Mouse (Mus musculus): ENCODE measurements around the gene Btbd35f13. TPM values are rescaled to one million over a fixed set of nuclear protein-coding genes. Genes with fewer than 3 reads are reported as not detected.
"Not testable (repeated sequence)": the region's sequence is repeated elsewhere in the genome, so short reads cannot be mapped to it uniquely, and the experiment has no call there.

The Btbd35f13 gene
- polyA plus RNA-seq (2012; ENCODE audit: insufficient read depth, low replicate concordance) = not detected in 2 replicates

DNA sequence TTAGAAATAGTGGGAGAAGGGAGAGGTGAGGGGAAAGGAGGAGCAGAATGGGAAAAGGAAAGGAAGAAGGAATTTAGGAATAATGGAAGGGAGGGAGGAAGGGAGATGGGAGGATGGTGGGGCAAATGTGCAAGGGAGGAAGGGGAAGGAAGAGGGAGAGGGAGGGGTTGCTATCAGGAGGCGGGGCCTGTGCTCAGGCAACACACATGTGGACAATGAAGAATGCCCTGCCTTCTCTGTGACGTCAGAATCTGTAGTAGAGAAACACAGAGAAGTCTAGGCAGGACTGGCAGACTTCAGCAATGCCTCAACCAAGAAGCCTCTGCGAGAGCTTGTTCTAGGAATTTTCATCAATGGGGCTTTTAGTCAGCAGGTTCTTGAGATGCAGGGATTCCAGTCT, at the start of gene Btbd35f13:
Gene Btbd35f13 (plus strand): TSS at position 301 of the 400 bp plus-strand sequence.
- not testable (repeated sequence) for H3K9me3 ChIP-seq; H3K4me1 ChIP-seq; H3K27me3 ChIP-seq (replicated peaks); H3K36me3 ChIP-seq (replicated peaks; ENCODE audit: low read length); H3K4me3 ChIP-seq (replicated peaks)

DNA sequence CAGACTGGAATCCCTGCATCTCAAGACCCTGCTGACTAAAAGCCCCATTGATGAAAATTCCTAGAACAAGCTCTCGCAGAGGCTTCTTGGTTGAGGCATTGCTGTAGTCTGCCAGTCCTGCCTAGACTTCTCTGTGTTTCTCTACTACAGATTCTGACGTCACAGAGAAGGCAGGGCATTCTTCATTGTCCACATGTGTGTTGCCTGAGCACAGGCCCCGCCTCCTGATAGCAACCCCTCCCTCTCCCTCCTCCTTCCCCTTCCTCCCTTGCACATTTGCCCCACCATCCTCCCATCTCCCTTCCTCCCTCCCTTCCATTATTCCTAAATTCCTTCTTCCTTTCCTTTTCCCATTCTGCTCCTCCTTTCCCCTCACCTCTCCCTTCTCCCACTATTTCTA, 45.3 kb downstream of the Btbd35f13 start, which contains the start of gene Btbd35f14:
Gene Btbd35f14 (minus strand): TSS at position 101 of the 400 bp plus-strand sequence.
- H3K27me3 ChIP-seq (replicated peaks); H3K36me3 ChIP-seq (replicated peaks; ENCODE audit: low read length); H3K4me1 ChIP-seq; H3K4me3 ChIP-seq (replicated peaks); H3K9me3 ChIP-seq: not testable (repeated sequence)

Other genes starting within 250 kb of the Btbd35f13 start
- gene Btbd35f15, start 79.9 kb upstream of the Btbd35f13 start, polyA plus RNA-seq (2012; ENCODE audit: insufficient read depth, low replicate concordance) = not detected in 2 replicates
- gene Btbd35f14, start 45.2 kb downstream of the Btbd35f13 start, polyA plus RNA-seq (2012; ENCODE audit: insufficient read depth, low replicate concordance) = not detected in 2 replicates